Mouse (Mus musculus) hematopoietic stem cell, adult 5-6 weeks (primary cell): Measurements from ENCODE around the gene Fjx1. TPM values are rescaled to one million over a fixed set of nuclear protein-coding genes. Genes with fewer than 3 reads are reported as not detected.

Source experiments
- total RNA-seq: library from RNA; stranded (forward); fragments of 172-1452, 232-1000 nt; gene quantifications from 2 replicates; pipeline ENCODE4 v1.2.3, GENCODE M21; 2017

Gene Fjx1
- total RNA-seq, 1 experiment from 2014 or later: not detected

Other genes with a start within 250 kb of the Fjx1 start
- gene Trim44, start 44.7 kb downstream of the Fjx1 start, total RNA-seq: 73.7 and 82.4 TPM in 2 replicates
- gene Pamr1, start 97.5 kb upstream of the Fjx1 start, total RNA-seq: not detected in 2 replicates
- not detected in 2 replicates for gene Slc1a2, start 206.2 kb upstream of the Fjx1 start, total RNA-seq